Mouse (Mus musculus): ENCODE data around the gene Fkbp8. TPM values are rescaled to one million over a fixed set of nuclear protein-coding genes. Genes with fewer than 3 reads are reported as not detected.

Fkbp8 gene
- total RNA-seq, 1 experiment from 2014 or later = 95.9 TPM

GRCm38 (mm10) chr8:70522592-70523403 lies 4.7 kb upstream of the Fkbp8 start:
- peak; percentile 92 for ATAC-seq (replicated peaks; ENCODE audit: low read depth, poor library complexity, severe bottlenecking)

- no peak for ATAC-seq (replicated peaks; ENCODE audit: low read depth, poor library complexity, severe bottlenecking)
Measured at GRCm38 (mm10) chr8:70527111-70527511, 413 bp upstream of the Fkbp8 start.

GRCm38 (mm10) chr8:70528182-70528797 lies 766 bp downstream of the Fkbp8 start:
- ATAC-seq (replicated peaks; ENCODE audit: low read depth, poor library complexity, severe bottlenecking) = no peak

GRCm38 (mm10) chr8:70529299-70529698 lies 1.8 kb downstream of the Fkbp8 start:
- ATAC-seq (replicated peaks; ENCODE audit: low read depth, poor library complexity, severe bottlenecking) = no peak

- ATAC-seq (replicated peaks; ENCODE audit: low read depth, poor library complexity, severe bottlenecking) = no peak
Measured at GRCm38 (mm10) chr8:70529741-70530161, 2.2 kb downstream of the Fkbp8 start.

- ATAC-seq (replicated peaks; ENCODE audit: low read depth, poor library complexity, severe bottlenecking) = no peak
Measured at GRCm38 (mm10) chr8:70530314-70530713, 2.8 kb downstream of the Fkbp8 start.

GRCm38 (mm10) chr8:70534281-70534680 lies 6.8 kb downstream of the Fkbp8 start:
- ATAC-seq (replicated peaks; ENCODE audit: low read depth, poor library complexity, severe bottlenecking) = no peak

GRCm38 (mm10) chr8:70535221-70535620 lies 7.7 kb downstream of the Fkbp8 start:
- no peak for ATAC-seq (replicated peaks; ENCODE audit: low read depth, poor library complexity, severe bottlenecking)

- ATAC-seq (replicated peaks; ENCODE audit: low read depth, poor library complexity, severe bottlenecking) = no peak
Measured at GRCm38 (mm10) chr8:70535701-70536100, 8.2 kb downstream of the Fkbp8 start.

GRCm38 (mm10) chr8:70538024-70538579 lies 10.6 kb downstream of the Fkbp8 start:
- ATAC-seq (replicated peaks; ENCODE audit: low read depth, poor library complexity, severe bottlenecking) = peak; percentile 17

- ATAC-seq (replicated peaks; ENCODE audit: low read depth, poor library complexity, severe bottlenecking) = peak; percentile 74
Measured at GRCm38 (mm10) chr8:70538633-70539076, 11.1 kb downstream of the Fkbp8 start.

GRCm38 (mm10) chr8:70539077-70539813 lies 11.7 kb downstream of the Fkbp8 start, which contains the start of gene Ell:
Gene Ell (plus strand): TSS chr8:70539457.
- ATAC-seq (replicated peaks; ENCODE audit: low read depth, poor library complexity, severe bottlenecking) = peak; percentile 67

- no peak for ATAC-seq (replicated peaks; ENCODE audit: low read depth, poor library complexity, severe bottlenecking)
Measured at GRCm38 (mm10) chr8:70540013-70540506, 12.5 kb downstream of the Fkbp8 start.

GRCm38 (mm10) chr8:70540507-70541071 lies 13.1 kb downstream of the Fkbp8 start:
- no peak for ATAC-seq (replicated peaks; ENCODE audit: low read depth, poor library complexity, severe bottlenecking)

- no peak for ATAC-seq (replicated peaks; ENCODE audit: low read depth, poor library complexity, severe bottlenecking)
Measured at GRCm38 (mm10) chr8:70541081-70541480, 13.6 kb downstream of the Fkbp8 start.

GRCm38 (mm10) chr8:70544200-70544687 lies 16.7 kb downstream of the Fkbp8 start:
- ATAC-seq (replicated peaks; ENCODE audit: low read depth, poor library complexity, severe bottlenecking) = peak; percentile 15

- ATAC-seq (replicated peaks; ENCODE audit: low read depth, poor library complexity, severe bottlenecking) = no peak
Measured at GRCm38 (mm10) chr8:70546412-70546811, 18.9 kb downstream of the Fkbp8 start.

- ATAC-seq (replicated peaks; ENCODE audit: low read depth, poor library complexity, severe bottlenecking) = no peak
Measured at GRCm38 (mm10) chr8:70547762-70548161, 20.2 kb downstream of the Fkbp8 start.

- ATAC-seq (replicated peaks; ENCODE audit: low read depth, poor library complexity, severe bottlenecking) = peak; percentile 83
Measured at GRCm38 (mm10) chr8:70549412-70550184, 22.1 kb downstream of the Fkbp8 start.
